Mouse (Mus musculus) gastrocnemius, postnatal 4 days (tissue): Measurements from ENCODE around the gene Gas7. TPM values are rescaled to one million over a fixed set of nuclear protein-coding genes. Genes with fewer than 3 reads are reported as not detected.

Experiments
- DNase-seq, 2 experiments: peaks; one replicate each; pipeline ENCODE4 v3.0.0; 2021 to 2022; ENCODE audit warnings: low spot score in 2 of 2, mixed read lengths in 2 of 2
- long read RNA-seq, 2 experiments: library from polyadenylated mRNA; stranded (forward); transcript quantifications; one replicate each; pipeline ENCODE4 v2.0.0; 2021
- total RNA-seq, 2 experiments: library from RNA; stranded (reverse); gene quantifications; 2 replicates each; pipeline ENCODE4 v1.2.3; 2021

The Gas7 gene
- total RNA-seq, result 10 to 100 TPM; 60.5 to 63.7 TPM
- long read RNA-seq, experiment 1, full-length matches to known transcripts, result 3 of 15 reads
- long read RNA-seq, experiment 1, partial matches to known transcripts, result 1 of 15 reads
- long read RNA-seq, experiment 1, other reads (novel, unspliced or antisense), result 11 of 15 reads
- long read RNA-seq, experiment 2, full-length matches to known transcripts, result 3 of 12 reads
- long read RNA-seq, experiment 2, partial matches to known transcripts, result 0 of 12 reads
- long read RNA-seq, experiment 2, other reads (novel, unspliced or antisense), result 9 of 12 reads

DNA sequence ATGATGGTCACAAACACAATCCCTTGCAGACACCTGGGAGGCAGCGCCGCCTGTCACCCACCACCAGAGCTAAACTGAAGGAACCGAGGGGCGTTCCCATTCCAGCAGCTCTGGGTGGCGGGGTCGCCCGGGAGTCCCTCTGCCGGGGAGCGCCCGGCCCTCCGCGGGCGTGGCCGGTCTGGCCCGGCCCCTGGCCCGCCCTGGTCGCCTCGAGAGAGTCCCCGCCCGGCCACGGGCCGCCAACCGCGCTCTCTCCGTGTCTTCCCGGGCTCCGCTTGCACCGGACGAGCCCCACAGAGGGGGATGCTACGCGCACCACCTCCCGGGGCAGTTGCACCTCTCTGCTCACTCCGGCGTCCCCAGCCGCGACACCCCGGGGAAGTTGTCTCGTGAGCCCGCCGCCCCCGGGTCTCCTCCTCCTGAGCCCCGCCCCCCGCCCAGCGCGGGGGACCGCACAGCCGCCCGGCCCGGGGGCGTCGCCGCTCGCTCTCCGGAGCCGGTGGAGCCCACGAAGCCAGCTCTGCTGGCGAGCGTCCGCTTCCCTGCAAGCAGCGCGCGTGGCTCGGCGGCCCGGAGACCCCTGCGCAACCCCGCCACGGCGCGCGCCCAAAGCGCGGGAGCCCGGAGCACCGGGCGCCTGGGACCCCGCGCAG is at the start of gene Gas7:
Gene Gas7 (plus strand): TSS at position 564 of the 653 bp plus-strand sequence.
- DNase-seq, result peak; percentile 43 to 65

DNA sequence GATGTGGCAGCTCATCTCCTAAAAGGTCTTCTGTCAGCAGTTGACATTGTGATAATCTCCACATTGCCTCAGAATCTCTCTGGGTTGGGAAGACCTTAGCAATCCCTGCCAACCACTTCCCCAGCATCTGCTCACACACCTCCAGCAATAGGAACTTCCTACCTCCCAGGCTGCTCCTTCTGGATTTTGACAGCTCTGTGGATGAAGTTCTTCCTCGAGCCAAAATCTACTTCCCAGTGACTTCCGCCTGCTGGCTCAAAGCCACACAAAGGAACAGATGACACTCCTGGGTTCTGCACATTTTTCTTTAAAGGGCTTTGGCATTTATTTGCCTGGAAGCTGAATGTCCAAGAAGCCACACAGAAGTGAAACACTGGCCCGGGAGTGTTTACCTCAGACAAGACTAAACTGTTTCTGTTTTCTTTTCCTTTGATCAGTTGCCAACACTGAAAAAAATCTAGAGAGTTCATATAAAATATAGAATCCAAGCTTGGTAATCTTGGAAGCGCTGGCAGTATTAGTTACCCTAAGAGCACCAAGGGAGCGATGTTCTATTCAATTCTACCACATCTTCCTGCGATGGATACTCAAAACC is 40.8 kb upstream of the Gas7 start:
- DNase-seq, result no peak

DNA sequence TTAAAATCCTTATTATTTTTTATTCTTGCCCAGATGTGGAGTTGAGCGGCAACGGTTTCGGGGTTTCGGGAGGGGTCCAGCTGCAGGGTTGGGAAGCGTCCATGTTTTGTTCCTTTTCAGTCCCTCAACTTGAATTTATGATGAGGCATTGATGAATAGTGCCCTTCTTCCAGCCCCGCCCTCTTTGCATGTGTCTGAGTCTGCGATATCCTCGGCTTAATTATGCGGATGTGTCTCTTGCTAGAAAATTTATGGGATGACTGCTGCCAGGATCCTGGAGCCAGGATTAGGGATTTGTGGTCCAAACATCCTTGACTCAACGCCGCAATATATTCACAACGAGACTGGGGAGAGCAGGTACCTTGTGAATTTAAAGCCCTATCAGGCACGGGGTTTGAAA is 31.7 kb upstream of the Gas7 start:
- no peak for DNase-seq

DNA sequence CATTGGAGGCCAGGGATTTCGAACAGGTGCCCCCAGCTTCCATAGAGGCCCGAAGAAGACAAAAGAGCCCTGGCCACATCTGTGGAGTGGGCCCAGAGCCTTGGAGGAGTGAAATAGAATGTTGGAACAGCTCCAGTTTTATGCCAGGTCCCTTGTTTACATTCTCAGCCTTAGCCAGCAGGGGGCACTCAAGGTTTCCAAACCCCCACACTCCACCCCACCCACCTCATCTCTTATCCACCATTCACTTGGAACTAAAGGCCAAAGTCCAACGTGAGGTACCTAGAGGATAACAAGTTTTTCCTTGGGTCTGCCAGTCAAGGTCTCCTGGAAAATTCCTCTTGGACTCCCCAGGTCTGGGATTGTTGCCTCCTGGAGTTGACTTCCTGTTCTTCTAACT is 27.0 kb upstream of the Gas7 start:
- DNase-seq, result peak in 1 of 2 experiments; percentile 21

DNA sequence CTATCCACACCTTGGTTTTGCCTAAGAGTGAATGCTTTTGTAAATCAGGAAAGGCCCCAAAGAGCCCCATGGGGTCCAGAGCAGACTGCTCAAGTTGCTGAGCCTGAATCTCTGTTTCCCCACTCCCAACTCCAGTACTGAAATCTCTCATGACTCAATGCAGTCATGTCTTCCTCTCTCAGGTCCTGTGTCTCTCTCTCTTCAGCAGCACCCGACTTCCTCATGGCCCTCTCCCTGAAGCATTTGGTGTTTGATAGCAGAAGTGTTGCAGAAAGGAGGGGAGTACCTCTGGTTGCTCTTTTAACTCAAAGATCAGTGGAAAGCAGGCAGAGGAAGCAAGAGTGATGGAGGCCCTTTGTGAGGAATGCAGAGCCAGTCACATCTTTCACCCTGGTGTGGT is 25.4 kb upstream of the Gas7 start:
- no peak for DNase-seq

DNA sequence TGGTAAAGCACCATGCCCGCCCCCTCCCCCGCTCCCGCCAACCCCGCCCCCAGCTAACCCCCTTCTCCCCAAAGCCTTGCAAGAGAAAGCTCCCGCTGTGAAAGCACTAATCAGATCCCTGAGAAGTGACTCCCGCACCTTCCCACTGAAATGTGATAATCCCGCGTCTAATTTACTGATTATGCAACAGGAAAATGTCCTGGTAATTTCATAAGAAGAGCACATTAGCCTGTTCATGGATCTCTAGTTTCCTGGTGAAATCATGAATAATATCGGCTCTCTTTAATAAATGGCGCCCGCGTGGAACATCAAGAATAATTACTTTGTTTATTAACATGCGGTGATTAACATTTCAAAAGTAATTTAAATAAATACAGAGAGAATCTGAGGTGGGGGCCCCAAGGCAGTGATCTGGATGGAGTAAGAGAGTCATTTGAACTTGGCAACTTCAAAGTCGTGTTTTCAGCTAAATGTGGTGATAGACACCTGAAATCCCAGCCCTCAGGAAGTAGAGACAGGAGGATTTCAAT is 24.1 kb upstream of the Gas7 start:
- no peak for DNase-seq

DNA sequence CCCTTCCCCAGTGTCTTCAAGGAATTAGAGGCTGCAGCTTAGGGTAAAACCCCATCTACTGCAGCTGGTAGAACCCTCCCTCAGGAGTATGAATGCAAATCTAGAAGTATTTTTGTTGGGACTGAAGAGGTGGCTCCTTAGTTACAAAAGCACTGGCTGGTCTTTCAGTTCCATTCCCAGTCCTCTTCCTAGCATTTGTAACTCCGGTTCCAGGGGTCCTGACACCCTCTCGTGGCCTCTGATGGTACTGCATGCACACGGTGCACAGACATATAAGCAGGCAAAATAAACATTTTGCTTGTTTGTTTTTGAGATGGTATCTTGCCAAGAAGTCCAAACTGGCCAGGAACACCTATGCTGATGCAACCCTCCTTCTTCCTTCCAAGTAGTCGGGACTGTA is 23.4 kb upstream of the Gas7 start:
- no peak for DNase-seq

DNA sequence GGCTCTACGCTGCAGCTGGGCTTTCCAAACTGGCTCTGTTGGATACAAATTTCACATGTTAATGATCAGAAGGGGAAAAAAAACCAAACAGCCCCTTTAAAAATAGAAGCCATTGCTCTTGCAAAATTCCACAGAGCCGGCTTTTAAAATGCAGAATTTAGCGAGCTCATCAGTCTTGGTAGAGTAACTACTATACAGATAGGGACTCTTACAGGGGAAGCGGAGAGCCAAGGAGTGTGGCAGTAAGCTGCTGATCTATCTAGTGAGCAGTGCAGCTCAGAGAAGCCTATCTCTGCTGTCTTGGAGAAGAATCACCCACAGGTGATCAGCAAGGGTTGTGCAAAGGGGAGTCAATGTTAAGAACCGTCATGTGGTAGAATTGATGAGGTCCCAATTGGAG is 21.5 kb upstream of the Gas7 start:
- DNase-seq, result no peak

DNA sequence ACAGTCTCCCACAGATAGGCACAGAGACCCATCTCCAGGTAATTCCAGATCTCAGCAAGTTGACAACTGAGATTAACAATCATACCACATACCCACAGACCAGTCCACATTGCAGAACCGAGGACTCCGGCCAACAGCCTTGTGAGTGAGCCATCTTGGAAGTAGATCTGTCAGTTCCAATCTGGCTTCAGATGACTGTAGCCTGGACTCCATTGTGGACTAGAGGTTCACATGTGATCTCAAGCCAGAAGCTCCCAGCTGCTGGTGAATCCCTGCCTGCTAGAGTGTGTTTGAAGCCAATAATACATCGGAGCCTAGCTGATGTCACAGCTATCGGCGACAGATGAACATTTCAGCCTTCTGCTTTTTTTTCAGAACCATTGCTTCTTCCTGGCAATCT is 16.5 kb upstream of the Gas7 start:
- DNase-seq, result peak in 1 of 2 experiments; percentile 47

DNA sequence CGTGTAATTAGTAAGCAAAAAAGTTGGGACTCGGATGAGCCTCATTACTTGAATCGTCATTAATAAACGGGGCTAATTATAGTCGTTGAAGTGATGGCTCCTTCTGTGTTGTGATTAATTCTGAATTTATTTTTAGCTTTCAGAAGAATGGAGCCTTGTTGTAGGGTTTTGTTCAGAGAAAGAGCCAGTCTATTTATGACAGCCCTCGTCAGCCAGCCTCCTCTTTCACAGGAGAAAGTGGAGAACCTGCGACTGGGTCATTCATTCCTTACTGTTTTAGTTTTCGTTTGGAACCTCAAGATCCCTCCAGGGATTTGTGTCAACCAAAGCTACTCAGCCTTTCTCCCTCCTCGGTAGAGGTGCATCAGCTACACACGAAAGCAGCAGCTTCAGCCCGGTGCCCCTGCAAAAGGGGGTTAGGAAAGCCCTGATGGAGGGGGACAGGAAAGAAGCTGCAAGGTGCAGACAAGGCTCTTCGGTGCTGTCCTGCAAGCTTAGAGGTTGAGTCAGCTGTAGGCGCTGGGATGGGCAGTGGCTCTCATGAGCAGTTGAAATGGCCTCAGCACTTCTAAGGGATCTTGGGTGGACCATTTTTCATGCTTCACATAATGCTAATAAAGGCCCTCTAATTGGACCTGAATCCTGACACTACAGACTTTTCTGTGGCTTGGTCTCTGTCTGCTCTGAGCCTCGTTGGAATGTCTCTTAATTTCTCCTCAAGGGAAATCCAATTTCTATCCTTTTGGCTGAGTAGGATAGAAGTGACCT is 10.0 kb upstream of the Gas7 start:
- DNase-seq, result no peak

DNA sequence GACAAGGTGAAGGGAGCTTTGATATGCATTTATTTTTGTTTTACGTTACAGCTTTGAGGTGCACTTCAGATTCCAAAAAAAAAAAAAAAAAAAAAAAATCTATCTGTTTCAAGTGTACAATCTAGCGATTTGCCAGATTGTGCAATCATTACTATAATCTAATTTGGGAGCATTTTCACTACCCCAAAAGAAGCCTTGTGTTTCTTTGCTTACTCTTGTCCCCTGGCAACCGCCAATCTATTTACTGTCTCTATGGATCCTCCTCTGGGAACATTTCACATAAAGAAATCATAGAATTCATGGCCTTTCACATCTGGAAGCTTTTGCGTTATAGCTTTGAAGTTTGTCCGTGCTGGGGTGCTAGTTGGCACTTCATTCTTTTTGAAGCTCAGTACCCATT is 3.7 kb upstream of the Gas7 start:
- DNase-seq, result no peak

DNA sequence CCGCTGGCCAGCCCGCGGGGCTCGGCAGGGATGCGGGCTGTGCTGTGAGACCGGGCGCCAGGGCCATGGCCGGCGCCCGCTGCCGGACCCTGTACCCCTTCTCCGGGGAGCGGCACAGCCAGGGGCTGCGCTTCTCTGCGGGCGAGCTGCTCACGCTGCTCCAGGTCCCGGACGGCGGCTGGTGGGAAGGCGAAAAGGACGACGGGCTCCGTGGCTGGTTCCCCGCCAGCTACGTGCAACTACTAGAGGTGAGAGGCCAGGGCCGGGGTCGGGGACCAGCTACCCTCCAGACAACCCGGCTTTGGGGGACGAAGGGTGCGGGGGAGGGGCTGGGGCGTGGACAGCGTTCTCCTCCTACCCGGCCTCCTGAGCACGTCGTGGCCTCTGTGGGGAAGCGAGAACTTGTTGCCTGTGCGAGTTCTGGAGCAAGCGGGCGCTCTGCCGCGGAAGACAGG is 317 bp downstream of the Gas7 start:
- peak in 1 of 2 experiments; percentile 48 for DNase-seq

DNA sequence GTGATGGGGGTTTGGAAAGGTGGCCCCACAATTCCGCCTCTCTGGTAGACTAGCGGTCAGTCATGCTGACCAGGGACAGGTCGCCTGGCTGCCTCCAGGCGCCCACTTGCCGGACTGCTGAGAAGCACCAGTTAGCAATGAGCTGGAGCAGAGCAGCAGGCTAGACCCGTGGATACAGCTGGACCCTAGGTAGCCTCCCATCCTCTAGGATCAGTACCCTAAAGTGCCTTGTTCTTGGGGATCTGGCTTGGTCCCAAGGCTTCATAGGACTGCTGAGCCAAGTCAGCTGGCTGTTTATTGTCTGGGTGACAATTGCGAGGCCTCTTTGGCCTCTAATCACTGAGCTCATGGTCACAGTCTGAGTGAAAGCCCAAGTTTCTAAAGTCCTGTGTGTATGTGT is 792 bp downstream of the Gas7 start:
- no peak for DNase-seq

DNA sequence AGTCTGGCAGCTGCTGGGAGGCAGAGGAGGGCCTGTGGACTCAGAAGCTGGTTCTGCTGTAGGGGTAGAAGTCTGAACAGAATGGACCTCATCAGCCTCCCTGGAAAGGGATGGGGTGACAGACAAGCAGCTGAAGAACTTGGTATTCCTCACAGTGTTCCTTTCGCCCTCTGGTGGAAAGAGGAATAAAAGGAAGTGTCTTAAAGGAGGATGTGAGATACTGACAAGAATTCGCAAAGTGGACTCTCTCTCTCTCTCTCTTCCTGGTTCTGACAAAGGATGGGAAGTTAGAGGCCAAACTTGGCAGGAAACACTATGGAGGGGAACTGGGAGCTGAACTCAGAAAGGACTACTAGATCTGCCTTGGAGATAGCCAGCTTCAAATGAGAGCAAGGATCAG is 2.9 kb downstream of the Gas7 start:
- no peak for DNase-seq

DNA sequence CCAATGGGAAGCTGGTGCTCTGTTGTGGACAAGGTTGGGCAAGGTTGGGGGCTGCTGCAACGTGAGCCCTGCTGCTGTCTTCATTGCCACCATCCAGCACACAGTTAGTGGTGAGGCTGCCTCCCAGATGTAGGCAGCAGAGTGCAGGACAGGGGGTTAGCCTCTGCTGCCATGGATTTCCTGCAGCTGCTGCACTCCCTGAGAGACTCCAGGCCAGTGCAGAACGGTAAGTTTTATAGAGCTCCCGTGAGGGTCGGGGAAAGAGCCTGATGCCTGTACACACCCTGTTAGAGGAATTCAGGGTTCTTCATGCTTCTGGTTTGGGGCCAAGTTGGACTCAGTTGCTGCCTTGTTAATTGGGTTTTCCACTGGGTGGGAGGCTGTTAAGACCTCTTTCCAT is 11.9 kb downstream of the Gas7 start:
- no peak for DNase-seq

DNA sequence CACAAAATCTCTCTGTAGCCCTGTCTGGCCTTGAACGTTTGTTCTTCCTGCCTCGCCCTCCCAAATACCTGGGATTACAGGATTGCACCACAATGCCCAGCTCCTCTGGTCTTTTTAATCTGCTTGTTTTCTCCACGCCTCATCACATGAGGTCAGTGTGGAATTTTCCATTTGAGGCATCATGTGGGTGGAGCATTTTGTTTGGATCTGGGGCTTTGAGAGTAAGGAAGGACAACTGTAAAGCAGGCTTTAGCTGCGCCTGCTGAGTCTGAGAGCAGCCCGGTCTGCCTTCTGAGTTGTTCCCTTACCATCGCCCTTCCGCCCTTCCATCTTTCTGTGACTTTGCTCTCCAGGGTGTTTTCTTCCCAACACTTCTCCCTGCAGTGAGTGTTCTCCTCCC is 13.6 kb downstream of the Gas7 start:
- DNase-seq, result no peak

DNA sequence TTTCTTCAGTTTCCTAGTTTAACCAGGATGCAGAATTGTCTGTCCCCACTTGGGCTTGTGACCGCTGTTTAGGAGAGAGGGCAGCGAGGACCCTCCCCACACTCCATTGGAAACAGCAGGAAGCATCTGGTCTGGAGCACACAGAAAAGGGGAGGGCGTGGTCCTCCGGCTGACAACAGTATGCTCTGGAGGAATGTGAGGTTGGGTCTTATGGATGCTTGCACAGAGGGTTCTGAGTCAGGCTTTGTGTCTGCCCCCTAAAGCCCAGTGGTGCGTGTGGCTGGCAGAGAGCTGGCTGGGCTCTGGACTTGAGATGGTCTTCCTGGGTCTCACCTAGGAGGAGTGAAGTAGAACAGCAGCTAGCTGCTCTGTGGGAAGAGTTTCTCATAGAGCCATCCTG is 19.4 kb downstream of the Gas7 start:
- DNase-seq, result no peak

DNA sequence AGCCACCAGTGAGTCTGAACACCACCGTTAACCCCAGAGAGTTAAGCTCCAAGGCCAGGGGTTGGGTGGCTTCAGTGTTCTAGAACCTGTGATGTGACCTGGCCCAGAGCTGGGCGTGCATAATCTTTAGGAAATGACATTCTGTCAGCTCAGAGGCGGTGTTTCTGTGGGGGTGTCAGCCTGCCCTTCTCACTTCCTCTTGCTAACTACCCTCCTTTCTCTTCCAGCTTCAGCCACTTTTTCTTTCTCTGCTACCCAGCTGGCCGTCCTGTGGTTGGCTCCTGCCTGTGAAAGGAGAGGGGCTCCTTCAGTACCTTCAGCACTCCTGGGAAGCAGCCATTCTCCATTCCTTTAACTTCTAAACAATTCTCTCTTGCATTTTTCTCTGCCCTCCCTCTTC is 24.3 kb downstream of the Gas7 start:
- DNase-seq, result no peak

DNA sequence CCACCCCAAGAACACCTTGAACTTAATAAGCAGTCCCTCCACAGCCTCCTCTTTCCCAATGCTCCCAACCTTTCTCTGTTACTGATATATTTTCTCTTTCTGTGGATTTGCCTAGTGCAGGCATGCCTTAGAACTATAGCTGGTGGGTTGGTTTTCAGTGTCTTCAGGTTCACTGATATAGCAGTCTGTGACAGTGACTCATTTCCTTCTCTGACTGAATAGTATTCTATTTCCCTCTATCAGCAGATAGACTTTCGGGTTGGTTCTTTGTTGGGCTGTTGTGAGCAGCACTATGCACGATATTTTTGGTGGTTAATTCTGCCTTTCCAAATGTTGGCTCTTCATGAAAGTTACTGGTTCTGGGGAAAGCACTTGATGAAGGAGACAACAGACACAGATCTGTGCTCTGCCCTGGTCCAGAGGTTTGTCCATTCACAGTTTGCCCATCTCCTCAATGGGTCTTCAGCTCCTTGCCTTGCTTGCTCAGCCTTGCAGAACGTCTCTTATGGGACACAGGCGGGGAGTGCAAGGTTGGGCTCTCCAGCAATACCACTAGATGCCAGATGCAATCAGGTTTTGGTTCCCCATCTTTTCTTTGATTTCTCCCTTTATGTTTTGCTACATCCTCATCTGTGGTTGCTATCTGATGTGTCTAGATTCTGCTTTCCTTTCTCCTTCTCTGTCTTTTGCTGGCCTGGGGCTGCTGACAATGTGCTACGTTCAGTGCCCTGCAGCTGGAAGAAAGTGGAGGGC is 25.1 kb downstream of the Gas7 start:
- DNase-seq, result no peak

DNA sequence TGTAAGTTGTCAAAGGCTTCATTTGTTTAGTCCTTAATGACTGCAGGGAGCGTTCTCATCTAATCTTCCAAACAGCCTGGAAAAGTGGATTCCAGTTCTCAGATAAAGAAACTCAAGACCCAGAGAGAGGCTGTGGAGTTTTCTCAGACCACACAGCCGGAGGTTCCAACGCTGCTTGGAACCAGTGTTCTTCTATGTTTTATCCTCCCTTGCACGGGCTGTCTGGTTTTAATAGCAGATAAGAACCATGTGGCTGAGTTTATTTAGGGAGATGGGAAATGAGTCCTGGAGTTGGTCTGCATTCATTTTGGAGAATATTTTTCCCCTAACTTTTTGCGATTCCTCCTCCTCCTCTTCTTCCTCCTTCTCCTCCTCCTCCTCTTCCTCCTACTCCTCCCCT is 26.5 kb downstream of the Gas7 start:
- DNase-seq, result no peak

DNA sequence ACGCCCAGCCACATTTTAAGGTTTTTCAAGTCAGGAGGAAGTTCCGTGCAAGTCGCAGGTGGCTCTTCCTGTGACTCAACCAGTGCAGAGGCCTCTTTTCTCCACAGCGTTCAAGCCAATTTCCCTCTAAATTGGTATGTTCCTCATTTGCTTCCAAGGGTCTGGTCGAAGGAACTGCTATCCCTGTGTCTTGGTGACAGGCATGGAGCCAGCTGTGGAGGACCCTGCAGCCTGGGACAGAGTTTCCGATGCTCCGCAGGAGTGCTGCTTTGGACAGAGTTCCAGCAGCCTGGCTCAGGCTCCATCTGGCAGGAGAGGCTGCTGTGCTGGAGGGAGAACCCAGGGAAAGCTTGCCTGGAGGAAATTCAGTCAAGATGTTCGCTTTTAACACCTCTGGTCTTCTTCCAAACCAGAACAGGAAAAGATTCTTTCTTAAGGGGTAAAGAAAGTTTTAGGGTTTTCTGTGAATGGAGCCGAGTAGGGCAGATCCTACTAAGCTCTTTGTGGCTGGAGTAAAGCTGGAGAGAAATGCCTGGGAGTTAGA is 27.1 kb downstream of the Gas7 start:
- DNase-seq, result peak; percentile 54 to 69
